Mouse (Mus musculus) c-Kit-positive CD71-positive TER-119-positive erythroid progenitor cells, embryonic 14.5 days (primary cell): ENCODE results near the gene Prkcg.
"Not testable (repeated sequence)": the region's sequence is repeated elsewhere in the genome, so short reads cannot be mapped to it uniquely, and the experiment has no call there.

Experiments used
- DNase-seq: peaks from one replicate; pipeline ENCODE4 v3.0.0-alpha.2; 2013; ENCODE audit warnings: low spot score

Gene Prkcg

DNA sequence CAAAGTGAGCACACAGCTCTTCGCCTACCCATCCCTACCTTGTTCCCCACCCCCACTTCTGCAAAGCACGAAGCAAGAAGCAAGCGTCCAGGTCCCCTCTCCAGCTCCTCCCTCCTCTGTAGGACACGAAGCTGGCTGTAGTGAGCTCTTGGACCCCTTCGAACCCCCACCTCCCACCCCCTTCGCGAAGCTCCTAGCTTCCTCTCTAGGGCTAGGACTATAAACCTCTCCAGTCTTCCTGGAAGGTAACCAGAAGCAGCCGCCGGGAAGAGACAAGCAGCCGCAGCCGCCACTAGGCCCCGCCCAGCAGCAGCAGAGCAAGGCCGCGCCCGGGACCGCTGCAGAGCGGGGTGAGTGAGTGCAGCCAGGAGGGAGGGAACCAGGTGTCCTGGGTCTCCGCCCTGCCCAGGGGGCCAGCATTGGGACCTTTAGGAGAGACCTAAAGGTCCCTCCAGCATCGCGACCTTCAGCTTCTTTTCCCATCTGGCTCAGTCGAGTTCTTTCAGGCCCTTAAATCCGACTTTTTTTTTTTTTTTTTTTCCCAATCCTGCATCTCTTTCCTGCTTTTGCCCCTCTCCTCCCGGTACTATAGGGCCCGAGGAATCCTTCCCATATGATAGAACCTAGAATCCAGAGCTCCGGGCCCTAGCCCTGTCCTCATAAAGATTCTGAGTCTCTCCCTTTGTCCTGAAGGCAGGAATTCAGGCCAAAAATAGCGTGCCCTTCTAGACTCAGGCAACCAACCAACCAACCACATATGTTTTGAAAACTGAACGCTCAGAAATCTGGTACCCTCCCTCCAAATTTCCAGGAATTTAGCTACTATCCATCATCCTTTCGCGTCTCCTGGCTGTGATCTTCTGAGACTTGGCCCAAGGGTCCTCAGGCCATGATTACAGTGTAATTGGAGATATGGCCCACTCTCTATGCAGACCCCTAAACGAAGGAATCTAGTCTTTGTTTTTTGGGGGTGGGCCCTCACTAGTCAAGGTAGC, at the start of gene Prkcg, which contains the start of gene Myadm:
Gene Prkcg (plus strand): TSS at position 204 of the 995 bp plus-strand sequence.
Gene Myadm (plus strand): TSS at position 105 of the 995 bp plus-strand sequence.
- DNase-seq, result peak; percentile 38

GRCm38 (mm10) chr7:3239193-3239592, 49.8 kb upstream of the Prkcg start:
- no peak for DNase-seq

- DNase-seq, result no peak
Measured at GRCm38 (mm10) chr7:3260701-3261100, 28.3 kb upstream of the Prkcg start.

DNA sequence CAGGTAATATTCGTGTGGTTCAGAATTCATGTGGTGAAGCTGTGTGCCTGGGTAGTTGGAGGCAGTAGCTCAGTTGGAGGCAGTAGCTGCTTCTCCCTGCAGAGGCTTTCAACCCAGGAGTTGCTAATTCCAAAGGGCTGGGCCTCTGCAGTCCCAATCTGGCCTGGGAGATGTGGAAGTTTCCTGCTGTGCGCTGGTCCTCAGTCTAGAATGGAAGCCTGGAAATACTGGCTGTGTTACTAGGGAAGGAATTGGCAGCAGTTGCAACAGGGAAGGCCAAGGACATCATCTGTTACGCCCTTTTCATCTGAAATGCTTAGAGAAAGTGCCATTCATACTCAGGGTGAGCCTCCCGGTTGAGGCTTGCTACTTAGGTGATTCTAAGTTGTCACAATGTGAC, 27.5 kb upstream of the Prkcg start:
- DNase-seq, result no peak

DNA sequence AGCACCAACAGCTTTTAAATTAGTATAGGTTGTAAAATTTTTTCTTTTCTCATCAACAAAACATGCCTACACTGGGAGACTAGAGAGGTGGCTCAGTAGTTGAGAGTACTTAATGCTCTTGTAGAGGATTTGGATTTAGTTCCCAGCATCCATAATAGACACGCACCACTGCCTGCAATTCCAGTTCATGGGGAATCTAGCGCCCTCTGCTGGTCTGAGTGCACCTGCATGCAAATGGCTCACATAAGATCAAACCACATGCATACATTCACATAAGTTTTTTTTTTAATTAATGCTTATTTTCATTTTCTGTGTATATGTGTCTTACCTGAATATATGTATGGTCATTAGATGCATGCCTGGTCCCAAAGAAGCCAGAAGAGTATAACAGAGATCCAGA, 26.2 kb upstream of the Prkcg start:
- peak; percentile 37 for DNase-seq

DNA sequence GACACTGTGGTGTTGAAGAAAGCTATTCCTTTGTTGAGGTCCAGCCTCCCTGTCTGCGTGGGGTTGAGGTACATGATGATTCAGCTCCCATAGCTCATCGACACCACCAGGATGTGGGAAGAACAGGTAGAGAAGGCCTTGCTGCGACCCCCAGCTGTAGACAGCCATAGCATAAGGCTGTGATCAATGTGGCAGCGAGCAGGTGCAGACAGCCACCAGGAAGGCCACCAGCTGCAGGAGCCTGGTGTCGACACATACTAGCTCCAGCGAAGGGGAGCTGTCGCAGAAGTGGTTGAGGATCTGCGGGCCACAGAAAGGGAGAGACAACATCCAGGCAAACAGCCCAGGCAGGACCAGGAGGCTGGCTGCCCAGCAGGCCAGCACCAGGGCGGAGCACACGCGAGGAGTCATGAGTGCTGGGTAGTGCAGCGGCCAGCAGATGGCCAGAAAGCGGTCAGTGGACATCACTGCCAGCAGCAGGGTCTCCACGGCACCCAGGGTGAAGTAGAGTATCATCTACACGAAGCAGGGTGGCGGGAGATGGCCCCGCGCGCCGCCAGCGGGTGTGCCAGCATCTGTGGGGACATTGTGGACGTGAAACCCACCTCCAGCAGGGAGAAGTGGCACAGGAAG, 24.5 kb upstream of the Prkcg start:
- no peak for DNase-seq

DNA sequence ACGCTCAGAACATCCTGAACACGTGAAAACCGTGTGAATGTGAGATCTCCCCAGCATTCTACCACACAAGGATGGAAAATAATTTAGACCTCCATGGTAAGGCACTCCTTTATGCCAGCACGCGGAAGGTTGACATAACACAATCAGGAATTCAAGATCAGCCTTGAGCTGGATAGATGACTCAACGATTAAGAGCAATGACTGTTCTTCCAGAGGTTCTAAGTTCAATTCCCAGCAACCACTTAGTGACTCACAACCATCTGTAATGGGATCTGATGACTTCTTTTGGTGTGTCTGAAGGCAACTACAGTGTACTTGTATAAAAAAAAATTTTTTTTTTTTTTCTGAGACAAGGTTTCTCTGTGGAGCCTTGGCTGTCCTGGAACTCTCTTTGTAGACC, 23.7 kb upstream of the Prkcg start:
- no peak for DNase-seq

DNA sequence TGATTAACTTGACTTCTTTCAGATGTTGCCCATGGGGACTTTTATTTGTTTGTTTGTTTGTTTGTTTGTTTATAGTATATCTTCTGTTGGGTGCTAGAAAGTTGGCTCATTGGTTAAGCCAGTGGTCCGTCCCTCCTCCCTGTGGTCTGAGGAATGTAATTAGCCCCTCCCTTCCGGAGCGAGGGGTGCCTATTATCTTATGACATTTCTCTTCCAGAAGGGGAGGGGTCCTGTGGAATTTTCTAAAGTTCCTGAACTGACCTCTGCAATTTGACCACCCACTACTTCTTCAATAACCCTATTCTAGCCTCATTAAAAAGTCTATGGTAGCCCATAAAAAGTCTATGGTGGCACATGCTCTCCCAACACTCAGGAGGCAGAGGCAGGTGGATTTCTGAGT, 21.7 kb upstream of the Prkcg start:
- DNase-seq, result no peak

DNA sequence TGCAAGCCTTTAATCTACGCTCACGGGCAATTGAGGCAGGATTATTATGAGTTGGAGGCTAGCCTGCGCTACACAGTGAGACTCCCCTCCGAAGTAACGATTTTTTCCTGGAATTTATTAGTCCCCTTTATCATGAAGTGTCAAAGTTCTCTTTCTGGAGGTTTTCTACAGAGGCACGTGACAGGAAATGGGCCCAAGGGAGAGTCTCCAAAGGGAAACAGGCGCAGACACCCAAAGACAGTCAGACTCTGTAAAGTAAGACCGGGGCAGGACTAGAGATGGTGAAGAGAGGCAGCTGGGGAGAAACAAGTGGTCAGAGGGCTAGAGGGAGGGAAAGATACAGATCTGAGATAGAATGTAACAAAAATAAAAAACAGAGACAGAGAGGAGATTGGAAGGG, 21.1 kb upstream of the Prkcg start:
- DNase-seq, result no peak

GRCm38 (mm10) chr7:3268291-3268690, 20.7 kb upstream of the Prkcg start:
- no peak for DNase-seq

GRCm38 (mm10) chr7:3272206-3272605, 16.8 kb upstream of the Prkcg start:
- DNase-seq, result no peak

DNA sequence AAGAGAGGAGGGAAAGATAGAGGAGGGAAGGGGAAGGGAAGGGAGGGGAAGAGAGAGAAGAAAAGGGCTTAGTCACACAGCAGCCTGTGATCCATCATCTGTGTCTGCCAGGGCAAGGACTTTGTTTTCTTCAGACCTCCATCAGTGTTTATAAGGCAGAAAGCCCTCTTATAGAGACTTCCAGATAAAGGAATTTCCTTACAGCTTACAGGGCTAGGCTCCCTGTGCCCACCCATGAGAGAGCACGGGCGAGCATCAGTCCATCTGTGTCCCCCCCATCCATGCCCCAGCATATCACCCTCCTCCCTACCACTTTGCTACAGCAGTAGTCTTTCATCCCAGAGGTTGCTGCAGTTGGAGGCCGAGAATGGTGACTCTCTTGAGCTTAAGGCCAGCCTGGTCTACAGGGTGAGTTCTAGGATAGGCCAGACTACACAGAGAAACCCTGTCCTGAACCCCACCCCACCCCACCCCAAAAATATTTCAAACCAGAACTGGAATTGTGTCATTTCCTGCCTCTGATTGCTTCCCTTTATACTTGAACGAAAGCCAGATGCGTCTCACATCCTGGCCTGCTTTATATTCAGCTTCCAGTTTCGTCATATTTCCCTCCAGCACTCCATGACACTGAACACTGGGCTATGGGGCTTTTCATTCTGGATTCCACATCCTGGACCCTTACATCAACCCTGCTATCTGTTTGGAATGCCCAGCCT, 13.4 kb upstream of the Prkcg start:
- no peak for DNase-seq

DNA sequence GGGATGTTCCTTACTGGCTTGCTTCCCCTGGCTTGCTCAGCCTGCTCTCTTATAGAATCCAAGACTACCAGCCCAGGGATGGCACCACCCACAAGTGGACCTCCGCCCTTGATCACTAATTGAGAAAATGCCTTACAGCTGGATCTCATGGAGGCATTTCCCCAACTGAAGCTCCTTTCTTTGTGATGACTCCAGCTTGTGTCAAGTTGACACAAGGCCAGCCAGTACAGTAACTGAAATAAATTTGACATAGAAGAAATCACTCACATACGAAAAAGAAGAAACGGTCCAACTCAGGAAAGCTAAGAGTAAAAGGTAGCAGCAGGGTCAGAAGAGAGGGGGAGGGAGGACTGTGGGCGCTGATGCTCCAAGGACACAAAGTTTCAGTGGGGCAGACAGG, 12.2 kb upstream of the Prkcg start:
- not testable (repeated sequence) for DNase-seq

DNA sequence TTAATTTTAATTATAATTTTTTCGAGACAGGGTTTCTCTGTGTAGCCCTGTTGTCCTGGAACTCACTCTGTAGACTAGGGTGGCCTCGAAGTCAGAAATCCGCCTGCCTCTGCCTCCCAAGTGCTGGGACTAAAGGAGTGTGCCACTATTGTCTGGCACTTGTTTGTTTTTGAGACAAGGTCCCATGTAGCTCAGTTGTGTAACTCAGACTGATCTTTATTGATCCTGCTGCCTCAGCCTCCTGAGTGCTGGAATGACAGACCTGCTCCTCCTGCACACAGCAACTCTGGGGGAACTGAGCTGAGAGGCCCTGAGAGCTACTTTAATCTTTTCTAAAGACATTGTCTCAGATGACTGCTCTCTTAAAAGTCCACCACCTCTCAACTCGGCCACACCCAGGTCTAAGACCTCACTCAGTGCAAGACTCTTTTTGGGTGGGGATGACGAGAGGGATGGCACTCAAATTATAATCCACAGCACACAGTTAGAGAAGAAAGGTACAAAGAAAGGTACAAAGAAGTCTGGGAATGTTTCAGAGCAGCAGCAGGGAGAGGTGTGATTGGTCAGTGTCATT, 8.8 kb upstream of the Prkcg start:
- no peak for DNase-seq

- DNase-seq, result no peak
Measured at GRCm38 (mm10) chr7:3280654-3281153, 8.3 kb upstream of the Prkcg start.

- DNase-seq, result no peak
Measured at GRCm38 (mm10) chr7:3281741-3282140, 7.2 kb upstream of the Prkcg start.

DNA sequence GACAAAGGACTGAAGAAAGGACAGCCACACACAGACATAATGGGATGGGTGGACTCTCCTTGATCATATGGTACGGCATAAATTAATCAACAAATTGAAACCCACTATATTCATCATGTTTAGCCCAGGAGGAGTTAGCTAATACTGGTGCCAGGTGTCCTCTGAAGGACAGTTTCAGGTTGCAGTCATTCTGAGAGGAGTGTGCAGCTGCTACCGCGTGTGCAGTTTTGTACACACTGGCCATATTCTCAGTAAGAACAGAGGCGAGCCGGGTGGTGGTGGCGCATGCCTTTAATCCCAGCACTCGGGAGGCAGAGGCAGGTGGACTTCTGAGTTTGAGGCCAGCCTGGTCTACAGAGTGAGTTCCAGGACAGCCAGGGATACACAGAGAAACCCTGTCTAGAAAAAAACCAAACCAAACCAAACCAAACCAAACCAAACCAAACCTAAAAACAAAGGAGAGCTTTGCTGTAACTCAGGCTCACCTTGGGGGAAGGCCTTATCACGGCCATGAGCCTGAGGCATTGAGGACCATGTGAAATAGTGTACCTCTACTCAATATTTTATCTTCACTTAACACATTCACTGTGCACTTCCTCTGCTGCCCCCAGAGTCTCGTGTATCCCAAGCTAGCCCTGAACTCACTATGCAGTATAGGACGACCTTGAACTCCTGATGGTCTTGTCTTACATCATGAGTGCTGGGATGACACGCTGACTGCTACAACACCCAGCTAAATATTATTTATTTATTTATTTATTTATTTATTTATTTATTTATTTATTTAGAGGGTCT, 5.7 kb upstream of the Prkcg start:
- DNase-seq, result no peak

- DNase-seq, result no peak
Measured at GRCm38 (mm10) chr7:3284604-3285003, 4.4 kb upstream of the Prkcg start.

DNA sequence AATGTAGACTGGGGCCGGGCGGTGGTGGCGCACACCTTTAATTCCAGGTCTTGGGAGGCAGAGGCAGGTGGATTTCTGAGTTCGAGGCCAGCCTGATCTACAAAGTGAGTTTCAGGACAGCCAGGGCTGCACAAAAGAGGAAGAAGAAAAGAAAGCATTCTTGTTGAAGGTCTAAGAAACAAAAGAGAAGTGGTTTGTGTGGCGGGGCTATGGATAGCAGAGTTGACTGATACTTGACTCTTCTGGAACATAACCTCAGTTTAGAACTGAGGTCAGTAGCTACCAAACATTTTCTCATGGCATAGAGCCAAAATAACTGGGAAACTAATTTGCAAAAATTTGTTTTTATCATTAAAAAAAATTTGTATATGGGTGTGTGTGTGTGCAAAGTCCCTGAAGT, 2.9 kb upstream of the Prkcg start:
- no peak for DNase-seq

GRCm38 (mm10) chr7:3287186-3287585, 1.8 kb upstream of the Prkcg start:
- no peak for DNase-seq
